Mouse (Mus musculus): ENCODE data around the gene Atp6v1e2. TPM values are rescaled to one million over a fixed set of nuclear protein-coding genes. Genes with fewer than 3 reads are reported as not detected.
A peak's percentile ranks its signal among the peaks of the same experiment; 100 is the strongest.

Gene Atp6v1e2
- polyA plus RNA-seq, 1 experiment from 2014 or later: not detected

GRCm38 (mm10) chr17:86962297-86962893 is 14.7 kb upstream of the Atp6v1e2 start:
- Histone ChIP-seq H3K4me1 (replicated peaks; ENCODE audit: control insufficient read depth, insufficient read depth, low read length) (peaks cover 15% of the 10 kb centered on the region), H3K27ac (ENCODE audit: low read depth, low read length) (no peak overlapping the region)
- ATAC-seq (replicated peaks; ENCODE audit: low FRiP score): peak; percentile 50

GRCm38 (mm10) chr17:86961301-86961841 is 13.7 kb upstream of the Atp6v1e2 start:
- ATAC-seq (replicated peaks; ENCODE audit: low FRiP score) (no peak), DNase-seq (ENCODE audit: low spot score) (no peak)
- peaks cover 15% of the 10 kb centered on the region for H3K4me1 ChIP-seq (replicated peaks; ENCODE audit: control insufficient read depth, insufficient read depth, low read length)
- H3K9ac ChIP-seq (ENCODE audit: low read depth, low read length): no peak overlapping the region
- H3K27ac ChIP-seq (ENCODE audit: low read depth, low read length): no peak overlapping the region
- H3K36me3 ChIP-seq (ENCODE audit: control insufficient read depth, insufficient read depth, low read length): no peaks in the 10 kb centered on the region
- WGBS: 57% methylated on average over 8 of the region's 8 CpGs
- no peaks in the 10 kb centered on the region for H3K9me3 ChIP-seq (ENCODE audit: control insufficient read depth, low read length)
- H3K4me2 ChIP-seq: no peak overlapping the region
- H3K27me3 ChIP-seq (replicated peaks; ENCODE audit: control insufficient read depth, insufficient read depth, low read length): peaks cover 6% of the 10 kb centered on the region; the same call in 1 of the 2 replicates
- no peak overlapping the region for H3K4me3 ChIP-seq (ENCODE audit: low read depth, low read length)

More at GRCm38 (mm10) chr17:86962297-86962893, 14.7 kb upstream of the Atp6v1e2 start:
- DNase-seq (ENCODE audit: low spot score): peak; percentile 74
- peak overlapping the region; percentile 87 for H3K4me2 ChIP-seq
- peak overlapping the region; percentile 72 for H3K9ac ChIP-seq (ENCODE audit: low read depth, low read length)
- H3K36me3 ChIP-seq (ENCODE audit: control insufficient read depth, insufficient read depth, low read length): no peaks in the 10 kb centered on the region
- peaks cover 6% of the 10 kb centered on the region; the same call in 1 of the 2 replicates for H3K27me3 ChIP-seq (replicated peaks; ENCODE audit: control insufficient read depth, insufficient read depth, low read length)
- under 1% methylated on average over 24 of the region's 24 CpGs for WGBS
- H3K4me3 ChIP-seq (ENCODE audit: low read depth, low read length): peak overlapping the region; percentile 77
- H3K9me3 ChIP-seq (ENCODE audit: control insufficient read depth, low read length): no peaks in the 10 kb centered on the region

GRCm38 (mm10) chr17:86957968-86958367 is 10.3 kb upstream of the Atp6v1e2 start:
- DNase-seq (ENCODE audit: low spot score) (no peak), ATAC-seq (replicated peaks; ENCODE audit: low FRiP score) (no peak)
- WGBS: 58% methylated on average over 14 of the region's 14 CpGs
- no peaks in the 10 kb centered on the region for H3K27me3 ChIP-seq (replicated peaks; ENCODE audit: control insufficient read depth, insufficient read depth, low read length)
- H3K9ac ChIP-seq (ENCODE audit: low read depth, low read length): no peak overlapping the region
- peaks cover 4% of the 10 kb centered on the region for H3K4me1 ChIP-seq (replicated peaks; ENCODE audit: control insufficient read depth, insufficient read depth, low read length)
- H3K36me3 ChIP-seq (ENCODE audit: control insufficient read depth, insufficient read depth, low read length): no peaks in the 10 kb centered on the region
- no peaks in the 10 kb centered on the region for H3K9me3 ChIP-seq (ENCODE audit: control insufficient read depth, low read length)
- H3K4me2 ChIP-seq: peak overlapping the region; percentile 39
- no peak overlapping the region for H3K27ac ChIP-seq (ENCODE audit: low read depth, low read length)
- no peak overlapping the region for H3K4me3 ChIP-seq (ENCODE audit: low read depth, low read length)

GRCm38 (mm10) chr17:86957239-86957638 is 9.5 kb upstream of the Atp6v1e2 start:
- no peaks in the 10 kb centered on the region for H3K27me3 ChIP-seq (replicated peaks; ENCODE audit: control insufficient read depth, insufficient read depth, low read length)
- 85% methylated on average over 5 of the region's 5 CpGs for WGBS

GRCm38 (mm10) chr17:86948801-86949200 is 1.1 kb upstream of the Atp6v1e2 start:
- Histone ChIP-seq H3K27ac (ENCODE audit: low read depth, low read length) (no peak overlapping the region), H3K4me3 (ENCODE audit: low read depth, low read length) (no peak overlapping the region), H3K36me3 (ENCODE audit: control insufficient read depth, insufficient read depth, low read length) (no peaks in the 10 kb centered on the region), H3K4me2 (no peak overlapping the region), H3K9ac (ENCODE audit: low read depth, low read length) (no peak overlapping the region), H3K9me3 (ENCODE audit: control insufficient read depth, low read length) (no peaks in the 10 kb centered on the region), H3K4me1 (replicated peaks; ENCODE audit: control insufficient read depth, insufficient read depth, low read length) (no peaks in the 10 kb centered on the region), H3K27me3 (replicated peaks; ENCODE audit: control insufficient read depth, insufficient read depth, low read length) (no peaks in the 10 kb centered on the region; the same call in 1 of the 2 replicates)
- ATAC-seq (replicated peaks; ENCODE audit: low FRiP score) (no peak), DNase-seq (ENCODE audit: low spot score) (no peak)
- 74% methylated on average over 6 of the region's 6 CpGs for WGBS

More at GRCm38 (mm10) chr17:86957239-86957638, 9.5 kb upstream of the Atp6v1e2 start:
- DNase-seq (ENCODE audit: low spot score) (no peak), ATAC-seq (replicated peaks; ENCODE audit: low FRiP score) (no peak)
- Histone ChIP-seq H3K9ac (ENCODE audit: low read depth, low read length) (no peak overlapping the region), H3K9me3 (ENCODE audit: control insufficient read depth, low read length) (no peaks in the 10 kb centered on the region), H3K36me3 (ENCODE audit: control insufficient read depth, insufficient read depth, low read length) (no peaks in the 10 kb centered on the region), H3K4me3 (ENCODE audit: low read depth, low read length) (no peak overlapping the region), H3K4me2 (no peak overlapping the region), H3K4me1 (replicated peaks; ENCODE audit: control insufficient read depth, insufficient read depth, low read length) (peaks cover 4% of the 10 kb centered on the region), H3K27ac (ENCODE audit: low read depth, low read length) (no peak overlapping the region)

- DNase-seq (ENCODE audit: low spot score): no peak
- no peak overlapping the region for H3K9ac ChIP-seq (ENCODE audit: low read depth, low read length)
- no peaks in the 10 kb centered on the region for H3K9me3 ChIP-seq (ENCODE audit: control insufficient read depth, low read length)
- no peaks in the 10 kb centered on the region for H3K4me1 ChIP-seq (replicated peaks; ENCODE audit: control insufficient read depth, insufficient read depth, low read length)
- H3K27me3 ChIP-seq (replicated peaks; ENCODE audit: control insufficient read depth, insufficient read depth, low read length): peaks cover 4% of the 10 kb centered on the region
- WGBS: 43% methylated on average over 4 of the region's 4 CpGs
- no peak overlapping the region for H3K27ac ChIP-seq (ENCODE audit: low read depth, low read length)
- H3K4me3 ChIP-seq (ENCODE audit: low read depth, low read length): no peak overlapping the region
- no peak overlapping the region for H3K4me2 ChIP-seq
- ATAC-seq (replicated peaks; ENCODE audit: low FRiP score): no peak
- H3K36me3 ChIP-seq (ENCODE audit: control insufficient read depth, insufficient read depth, low read length): no peaks in the 10 kb centered on the region
Observed at GRCm38 (mm10) chr17:86946078-86946477, 1.6 kb downstream of the Atp6v1e2 start.

GRCm38 (mm10) chr17:86943158-86943557 is 4.5 kb downstream of the Atp6v1e2 start:
- no peak overlapping the region for H3K9ac ChIP-seq (ENCODE audit: low read depth, low read length)
- H3K4me2 ChIP-seq: no peak overlapping the region
- H3K9me3 ChIP-seq (ENCODE audit: control insufficient read depth, low read length): no peaks in the 10 kb centered on the region
- no peaks in the 10 kb centered on the region for H3K36me3 ChIP-seq (ENCODE audit: control insufficient read depth, insufficient read depth, low read length)
- H3K4me1 ChIP-seq (replicated peaks; ENCODE audit: control insufficient read depth, insufficient read depth, low read length): no peaks in the 10 kb centered on the region
- H3K4me3 ChIP-seq (ENCODE audit: low read depth, low read length): no peak overlapping the region
- no peak overlapping the region for H3K27ac ChIP-seq (ENCODE audit: low read depth, low read length)
- DNase-seq (ENCODE audit: low spot score): no peak
- no peak for ATAC-seq (replicated peaks; ENCODE audit: low FRiP score)
- WGBS: 80% methylated on average over 6 of the region's 6 CpGs
- peaks cover 7% of the 10 kb centered on the region for H3K27me3 ChIP-seq (replicated peaks; ENCODE audit: control insufficient read depth, insufficient read depth, low read length)

- ATAC-seq (replicated peaks; ENCODE audit: low FRiP score): no peak
- H3K27ac ChIP-seq (ENCODE audit: low read depth, low read length): no peak overlapping the region
- H3K27me3 ChIP-seq (replicated peaks; ENCODE audit: control insufficient read depth, insufficient read depth, low read length): peaks cover 12% of the 10 kb centered on the region
- 52% methylated on average over 6 of the region's 6 CpGs for WGBS
- H3K4me1 ChIP-seq (replicated peaks; ENCODE audit: control insufficient read depth, insufficient read depth, low read length): no peaks in the 10 kb centered on the region
- DNase-seq (ENCODE audit: low spot score): no peak
- H3K9me3 ChIP-seq (ENCODE audit: control insufficient read depth, low read length): no peaks in the 10 kb centered on the region
- no peaks in the 10 kb centered on the region for H3K36me3 ChIP-seq (ENCODE audit: control insufficient read depth, insufficient read depth, low read length)
- no peak overlapping the region for H3K4me2 ChIP-seq
- no peak overlapping the region for H3K9ac ChIP-seq (ENCODE audit: low read depth, low read length)
- no peak overlapping the region for H3K4me3 ChIP-seq (ENCODE audit: low read depth, low read length)
Observed at GRCm38 (mm10) chr17:86942112-86942511, 5.6 kb downstream of the Atp6v1e2 start.

- Histone ChIP-seq H3K9me3 (ENCODE audit: control insufficient read depth, low read length) (no peaks in the 10 kb centered on the region), H3K27me3 (replicated peaks; ENCODE audit: control insufficient read depth, insufficient read depth, low read length) (peaks cover 18% of the 10 kb centered on the region), H3K36me3 (ENCODE audit: control insufficient read depth, insufficient read depth, low read length) (no peaks in the 10 kb centered on the region), H3K4me1 (replicated peaks; ENCODE audit: control insufficient read depth, insufficient read depth, low read length) (no peaks in the 10 kb centered on the region), H3K9ac (ENCODE audit: low read depth, low read length) (no peak overlapping the region), H3K27ac (ENCODE audit: low read depth, low read length) (no peak overlapping the region), H3K4me2 (no peak overlapping the region), H3K4me3 (ENCODE audit: low read depth, low read length) (no peak overlapping the region)
- 60% methylated on average over 7 of the region's 7 CpGs for WGBS
- no peak for ATAC-seq (replicated peaks; ENCODE audit: low FRiP score)
- DNase-seq (ENCODE audit: low spot score): no peak
Observed at GRCm38 (mm10) chr17:86938683-86939082, 9.0 kb downstream of the Atp6v1e2 start.

Measured in liver, embryonic 11.5 days (tissue).